Mouse (Mus musculus) midbrain, postnatal 0 days (tissue): ENCODE data around the gene B3gnt2. TPM values are rescaled to one million over a fixed set of nuclear protein-coding genes. Genes with fewer than 3 reads are reported as not detected.
A peak's percentile ranks its signal among the peaks of the same experiment; 100 is the strongest.

ENCODE experiments used
- ATAC-seq: fragments of 200-750 bp; cut with Nextera tagmentation; 2 replicates; pipeline ENCODE4 v1.8.0; 2017; ENCODE audit warnings: moderate number of reproducible peaks, mild to moderate bottlenecking, moderate TSS enrichment, moderate library complexity; ENCODE audit not compliant: low FRiP score
- DNase-seq: peaks from one replicate; pipeline ENCODE4 v3.0.0-alpha.2; 2015; ENCODE audit warnings: low spot score
- H3K27ac ChIP-seq: fragments of 300-500 bp; sonication (generic); 2 replicates; pipeline ENCODE4 v1.5.1; 2014; ENCODE audit warnings: low read depth, mild to moderate bottlenecking, low read length, mixed read lengths
- H3K27me3 ChIP-seq: fragments of 300-500 bp; sonication (generic); 2 replicates; pipeline ENCODE4 v1.6.1; 2014; ENCODE audit warnings: low read length, control low read depth, mixed read lengths; ENCODE audit not compliant: insufficient read depth
- H3K36me3 ChIP-seq: fragments of 300-500 bp; sonication (generic); 2 replicates; pipeline ENCODE4 v1.6.1; 2014; ENCODE audit warnings: low read length, control low read depth, mixed read lengths; ENCODE audit not compliant: insufficient read depth
- H3K4me1 ChIP-seq: fragments of 300-500 bp; sonication (generic); 2 replicates; pipeline ENCODE4 v1.6.1; 2014; ENCODE audit warnings: mild to moderate bottlenecking, control low read depth, antibody characterized with exemption, low read length, mixed read lengths; ENCODE audit not compliant: insufficient read depth
- H3K4me2 ChIP-seq: fragments of 300-500 bp; sonication (generic); 2 replicates; pipeline ENCODE4 v1.6.1; 2014; ENCODE audit warnings: low read depth, mild to moderate bottlenecking, low read length, mixed read lengths; ENCODE audit not compliant: poor library complexity, severe bottlenecking
- H3K4me3 ChIP-seq: fragments of 300-500 bp; sonication (generic); 2 replicates; pipeline ENCODE4 v1.5.1; 2014; ENCODE audit warnings: low read depth, mild to moderate bottlenecking, low read length, moderate library complexity
- H3K9ac ChIP-seq: fragments of 300-500 bp; sonication (generic); replicated peaks from 2 replicates; pipeline ENCODE4 v1.6.1; 2014; ENCODE audit warnings: mild to moderate bottlenecking, low read length, moderate library complexity, mixed read lengths; ENCODE audit not compliant: poor library complexity, severe bottlenecking
- H3K9me3 ChIP-seq: fragments of 300-500 bp; sonication (generic); 2 replicates; pipeline ENCODE4 v1.6.1; 2016; ENCODE audit warnings: low read length, control low read depth
- CTCF ChIP-seq: IDR thresholded peaks from 2 replicates; pipeline ENCODE4 v1.5.1; 2016; ENCODE audit warnings: antibody characterized with exemption, mild to moderate bottlenecking
- WGBS: fragments of 180-500 bp; shearing (Covaris S2); extraction: QIAGEN DNeasy Blood & Tissue Kit; methylation state at CpG from one replicate; pipeline ENCODE4 v1.1.7; 2014; 5-methylcytosine and 5-hydroxymethylcytosine counted together
- polyA plus RNA-seq: library from polyadenylated mRNA; unstranded; fragments of >200 nt; fragmentation: Nextera tagmentation; extraction: Ambion mirVana; gene quantifications from 2 replicates; pipeline ENCODE4 v1.2.1, GENCODE M21; 2015
- total RNA-seq: library from RNA; depleted of rRNA; stranded (reverse); fragments of >200 nt; gene quantifications from 2 replicates; pipeline ENCODE4 v1.2.3, GENCODE M21; 2014; rRNA removed

B3gnt2 gene
- total RNA-seq = 2.5 and 6.2 TPM in 2 replicates
- 2.0 and 2.6 TPM in 2 replicates for polyA plus RNA-seq

GRCm38 (mm10) chr11:22860335-22861227, at the start of gene B3gnt2:
Gene B3gnt2, minus strand, starts transcription at chr11:22860961.
- DNase-seq (no peak), ATAC-seq (no peak)
- Histone ChIP-seq H3K4me1 (peaks cover 14% of the 10 kb centered on the region; the same call in 1 of the 2 replicates), H3K4me2 (peak within 1 kb of the TSS; percentile 77), H3K27ac (peak within 1 kb of the TSS; percentile 6; the same call in 1 of the 2 replicates), H3K9ac (peak within 1 kb of the TSS; percentile 56; the same call in 1 of the 2 replicates), H3K36me3 (no peaks in the 10 kb centered on the region), H3K27me3 (peaks cover 41% of the 10 kb centered on the region), H3K4me3 (peak within 1 kb of the TSS; percentile 78), H3K9me3 (no peaks in the 10 kb centered on the region)
- no peak for TF ChIP-seq CTCF
- WGBS = 5% methylated on average over 41 of the region's 41 CpGs

GRCm38 (mm10) chr11:22906453-22906865, 45.7 kb upstream of the B3gnt2 start:
- no peak for TF ChIP-seq CTCF
- H3K9ac ChIP-seq = no peak overlapping the region
- H3K4me2 ChIP-seq = no peak overlapping the region
- H3K27me3 ChIP-seq = no peaks in the 10 kb centered on the region
- no peaks in the 10 kb centered on the region for H3K9me3 ChIP-seq
- no peaks in the 10 kb centered on the region for H3K4me1 ChIP-seq
- no peak overlapping the region for H3K4me3 ChIP-seq
- no peak for ATAC-seq
- no peaks in the 10 kb centered on the region for H3K36me3 ChIP-seq
- DNase-seq = no peak
- no peak overlapping the region for H3K27ac ChIP-seq

- TF ChIP-seq CTCF = no peak
- 78% methylated on average over 2 of the region's 2 CpGs for WGBS
- ATAC-seq = no peak
- Histone ChIP-seq H3K9me3 (no peaks in the 10 kb centered on the region), H3K27ac (no peak overlapping the region), H3K36me3 (no peaks in the 10 kb centered on the region), H3K27me3 (no peaks in the 10 kb centered on the region), H3K4me3 (no peak overlapping the region), H3K4me2 (no peak overlapping the region), H3K9ac (no peak overlapping the region), H3K4me1 (no peaks in the 10 kb centered on the region)
- no peak for DNase-seq
Measured at GRCm38 (mm10) chr11:22902923-22903322, 42.2 kb upstream of the B3gnt2 start.

- ATAC-seq = no peak
- H3K27me3 ChIP-seq = no peaks in the 10 kb centered on the region
- H3K27ac ChIP-seq = no peak overlapping the region
- 88% methylated on average over 3 of the region's 3 CpGs for WGBS
- DNase-seq = no peak
- H3K4me3 ChIP-seq = no peak overlapping the region
- TF ChIP-seq CTCF = no peak
- H3K9ac ChIP-seq = no peak overlapping the region
- no peaks in the 10 kb centered on the region for H3K4me1 ChIP-seq
- H3K36me3 ChIP-seq = no peaks in the 10 kb centered on the region
- H3K4me2 ChIP-seq = no peak overlapping the region
- no peaks in the 10 kb centered on the region for H3K9me3 ChIP-seq
Measured at GRCm38 (mm10) chr11:22900041-22900440, 39.3 kb upstream of the B3gnt2 start.

GRCm38 (mm10) chr11:22897642-22898041, 36.9 kb upstream of the B3gnt2 start:
- no peak overlapping the region for H3K9ac ChIP-seq
- no peak for TF ChIP-seq CTCF
- DNase-seq = no peak
- no peak overlapping the region for H3K4me3 ChIP-seq
- no peaks in the 10 kb centered on the region for H3K4me1 ChIP-seq
- H3K4me2 ChIP-seq = no peak overlapping the region
- H3K27me3 ChIP-seq = no peaks in the 10 kb centered on the region
- H3K9me3 ChIP-seq = no peaks in the 10 kb centered on the region
- H3K36me3 ChIP-seq = no peaks in the 10 kb centered on the region
- no peak for ATAC-seq
- no peak overlapping the region for H3K27ac ChIP-seq
- WGBS = 93% methylated on average over 4 of the region's 4 CpGs

- WGBS = 91% methylated on average over 4 of the region's 4 CpGs
- no peak overlapping the region for H3K4me2 ChIP-seq
- H3K4me1 ChIP-seq = no peaks in the 10 kb centered on the region
- TF ChIP-seq CTCF = no peak
- ATAC-seq = no peak
- no peaks in the 10 kb centered on the region for H3K36me3 ChIP-seq
- H3K9ac ChIP-seq = no peak overlapping the region
- DNase-seq = no peak
- no peak overlapping the region for H3K27ac ChIP-seq
- H3K4me3 ChIP-seq = no peak overlapping the region
- no peaks in the 10 kb centered on the region for H3K27me3 ChIP-seq
- no peaks in the 10 kb centered on the region for H3K9me3 ChIP-seq
Measured at GRCm38 (mm10) chr11:22897127-22897526, 36.4 kb upstream of the B3gnt2 start.
